Mouse (Mus musculus): ENCODE measurements at regions not wholly inside any gene's neighbourhood (a gene's known extent, or its start where the extent isn't known, plus 50 kb on each side); places are given as distances from the start of the nearest gene placed in this dataset.

DNA sequence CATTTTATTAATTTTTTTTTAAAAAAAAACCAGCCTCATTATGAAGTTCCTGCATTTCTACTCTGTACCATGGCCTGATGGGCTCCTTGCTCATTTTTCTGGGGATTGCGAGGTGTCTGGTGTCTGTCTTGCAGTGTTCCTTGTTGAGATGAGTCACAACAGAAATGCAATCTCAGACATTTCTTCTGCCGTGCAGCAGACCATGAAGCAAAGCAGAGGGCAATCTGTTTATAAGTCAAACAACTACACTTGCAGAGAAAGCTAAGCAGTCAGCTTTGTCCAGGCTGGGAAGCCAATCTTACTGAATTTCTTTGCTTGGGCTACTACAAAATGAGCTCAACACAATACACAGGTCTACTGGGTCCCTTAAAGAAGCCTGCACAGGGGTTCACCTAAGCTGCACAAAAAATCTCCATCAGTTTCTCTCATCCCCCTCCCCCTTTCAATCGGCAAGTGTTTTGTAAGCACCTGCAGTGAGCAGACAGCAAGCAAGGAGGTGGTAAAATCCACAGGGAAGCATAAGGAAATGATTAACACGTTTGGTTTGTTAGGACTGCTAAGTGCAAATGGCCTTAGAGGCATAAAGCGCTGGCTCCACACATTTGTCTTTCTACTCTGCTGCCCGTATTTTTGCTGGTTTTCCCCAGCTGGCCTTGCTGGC, 171.0 kb upstream of the Dmrta1 start:
- 0 out of 2 replicates have a peak, but pooled peaks have one; percentile 18 for TF ChIP-seq EP300 (IDR thresholded peaks at IDR 0.05; ENCODE audit: low read length)
- TF ChIP-seq MAX (IDR thresholded peaks at IDR 0.05; ENCODE audit: low read length): no peak
- no peak for TF ChIP-seq SMC3 (IDR thresholded peaks at IDR 0.05; ENCODE audit: low read depth, low read length)
- no peak for TF ChIP-seq CTCF (conservative IDR thresholded peaks at IDR 0.05 in 1 of 2, IDR thresholded peaks at IDR 0.05 in 1 of 2; ENCODE audit: low read depth in 2 of 2, low read length in 2 of 2)
- no peak for TF ChIP-seq POLR2A (IDR thresholded peaks at IDR 0.05; ENCODE audit: low read depth, low read length)
- no peak for TF ChIP-seq POLR2AphosphoS2 (IDR thresholded peaks at IDR 0.05; ENCODE audit: low read depth, low read length)
- no peak for TF ChIP-seq JUND (conservative IDR thresholded peaks at IDR 0.05; ENCODE audit: low read depth, low read length)
- no peak for TF ChIP-seq E2F4 (IDR thresholded peaks at IDR 0.05; ENCODE audit: insufficient replicate concordance, low read depth, low read length)
- no peak for TF ChIP-seq HCFC1 (IDR thresholded peaks at IDR 0.05; ENCODE audit: low read depth, low read length)
